Mouse (Mus musculus) CD8-positive naive resting alpha-beta T cell, adult 2 months (primary cell): ENCODE results near the gene Adamtsl4.
A peak's percentile ranks its signal among the peaks of the same experiment; 100 is the strongest.
"Not testable (repeated sequence)": the region's sequence is repeated elsewhere in the genome, so short reads cannot be mapped to it uniquely, and the experiment has no call there.

ENCODE experiments used
- DNase-seq, 2 experiments: peaks; one replicate each; pipeline ENCODE4 v3.0.0; 2022; ENCODE audit warnings: low read depth in 2 of 2, low spot score in 2 of 2

Gene Adamtsl4

GRCm38 (mm10) chr3:95677420-95678090 lies 10.2 kb downstream of the Adamtsl4 start:
- DNase-seq = no peak

- peak in 1 of 2 experiments; percentile 47 for DNase-seq
Measured at GRCm38 (mm10) chr3:95676745-95677419, 10.8 kb downstream of the Adamtsl4 start.

- DNase-seq = peak; percentile 42 to 54
Measured at GRCm38 (mm10) chr3:95675301-95676092, 12.2 kb downstream of the Adamtsl4 start.

GRCm38 (mm10) chr3:95674812-95675211 lies 12.9 kb downstream of the Adamtsl4 start:
- DNase-seq = no peak

GRCm38 (mm10) chr3:95674236-95674635 lies 13.5 kb downstream of the Adamtsl4 start:
- peak; percentile 75 to 82 for DNase-seq

GRCm38 (mm10) chr3:95673707-95674211 lies 14.0 kb downstream of the Adamtsl4 start:
- DNase-seq = no peak

- DNase-seq = peak; percentile 63 to 65
Measured at GRCm38 (mm10) chr3:95672861-95673706, 14.6 kb downstream of the Adamtsl4 start.

- peak in 1 of 2 experiments; percentile 68 for DNase-seq
Measured at GRCm38 (mm10) chr3:95672461-95672860, 15.3 kb downstream of the Adamtsl4 start.

GRCm38 (mm10) chr3:95671201-95671600 lies 16.5 kb downstream of the Adamtsl4 start:
- no peak for DNase-seq

GRCm38 (mm10) chr3:95670419-95670818 lies 17.3 kb downstream of the Adamtsl4 start:
- DNase-seq = not testable (repeated sequence)

- no peak for DNase-seq
Measured at GRCm38 (mm10) chr3:95669309-95669665, 18.4 kb downstream of the Adamtsl4 start.

- peak; percentile 53 to 57 for DNase-seq
Measured at GRCm38 (mm10) chr3:95668589-95669308, 19.0 kb downstream of the Adamtsl4 start.

GRCm38 (mm10) chr3:95668026-95668425 lies 19.7 kb downstream of the Adamtsl4 start:
- DNase-seq = no peak

GRCm38 (mm10) chr3:95667521-95667920 lies 20.2 kb downstream of the Adamtsl4 start:
- no peak for DNase-seq

- DNase-seq = peak; percentile 46 to 67
Measured at GRCm38 (mm10) chr3:95666124-95666844, 21.4 kb downstream of the Adamtsl4 start.

GRCm38 (mm10) chr3:95664940-95665352 lies 22.8 kb downstream of the Adamtsl4 start:
- no peak for DNase-seq

GRCm38 (mm10) chr3:95663969-95664608 lies 23.6 kb downstream of the Adamtsl4 start:
- DNase-seq = no peak

- DNase-seq = no peak
Measured at GRCm38 (mm10) chr3:95663486-95663885, 24.2 kb downstream of the Adamtsl4 start.
